Mouse (Mus musculus): ENCODE results near the gene Asb15. TPM values are rescaled to one million over a fixed set of nuclear protein-coding genes. Genes with fewer than 3 reads are reported as not detected.

The Asb15 gene
- total RNA-seq, 2 experiments from 2014 or later = not detected

GRCm38 (mm10) chr6:24564081-24564480 lies 36.1 kb downstream of the Asb15 start:
- ATAC-seq (ENCODE audit: poor library complexity, severe bottlenecking) = no peak

DNA sequence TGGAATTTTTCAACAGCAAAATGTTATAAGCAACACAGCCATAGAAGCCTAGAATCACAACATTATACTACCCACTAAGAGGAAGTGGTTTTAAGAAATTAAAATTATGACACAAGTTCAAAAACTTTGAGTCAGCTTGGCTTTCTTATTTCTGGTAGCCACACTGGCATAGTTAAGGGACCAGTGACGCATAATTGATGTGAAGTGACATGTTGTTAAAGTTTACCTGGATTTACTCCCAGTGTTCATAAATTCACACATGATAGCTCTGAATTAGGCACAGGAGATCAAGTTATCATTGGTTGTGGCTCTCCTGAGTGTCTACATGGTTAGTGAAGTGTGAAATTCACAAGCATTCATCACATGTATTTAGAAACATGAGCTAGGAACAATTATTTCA lies 36.9 kb downstream of the Asb15 start:
- ATAC-seq (ENCODE audit: poor library complexity, severe bottlenecking) = no peak

- ATAC-seq (ENCODE audit: poor library complexity, severe bottlenecking) = no peak
Measured at GRCm38 (mm10) chr6:24568963-24569362, 41.0 kb downstream of the Asb15 start.

DNA sequence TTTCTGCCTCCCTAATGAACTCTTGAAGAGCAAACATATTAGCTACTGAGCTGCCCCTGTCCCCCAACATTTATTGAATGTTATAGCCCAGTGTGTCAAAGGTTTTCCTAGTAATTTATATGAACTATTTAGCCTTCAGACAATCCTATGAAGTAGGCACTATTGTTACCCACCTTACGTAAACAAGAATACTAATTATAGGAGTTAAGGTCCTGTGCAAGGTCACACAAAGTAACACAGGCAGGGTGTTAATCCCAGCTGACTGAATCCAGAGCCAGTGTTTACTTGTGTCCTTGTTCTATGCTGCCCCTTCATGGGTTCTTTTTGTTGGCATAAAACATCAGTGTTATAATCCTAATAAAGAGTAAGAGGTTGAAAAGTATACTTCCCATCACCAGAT lies 41.8 kb downstream of the Asb15 start:
- ATAC-seq (ENCODE audit: poor library complexity, severe bottlenecking) = no peak

DNA sequence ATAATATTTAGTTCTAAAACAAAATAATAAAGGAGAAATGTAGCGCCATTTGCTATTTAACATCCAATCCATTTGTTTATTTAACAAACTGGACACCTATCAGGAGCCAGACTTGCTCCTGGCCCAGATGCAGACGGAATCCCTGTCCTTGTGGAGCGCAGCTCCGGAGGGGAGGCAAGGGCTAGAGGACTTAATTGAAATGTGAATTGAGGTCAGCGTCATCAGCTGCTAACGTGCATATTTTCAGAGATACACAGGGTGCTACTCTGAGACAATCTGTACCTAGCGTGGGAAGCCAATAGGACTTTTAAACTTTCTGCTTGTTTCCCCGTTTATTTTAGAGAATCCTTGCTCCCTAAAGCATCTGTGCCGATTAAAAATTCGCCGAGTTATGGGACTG lies 42.3 kb downstream of the Asb15 start:
- no peak for ATAC-seq (ENCODE audit: poor library complexity, severe bottlenecking)

- no peak for ATAC-seq (ENCODE audit: poor library complexity, severe bottlenecking)
Measured at GRCm38 (mm10) chr6:24571126-24571525, 43.2 kb downstream of the Asb15 start.

- ATAC-seq (ENCODE audit: poor library complexity, severe bottlenecking) = no peak
Measured at GRCm38 (mm10) chr6:24572431-24572830, 44.5 kb downstream of the Asb15 start.

DNA sequence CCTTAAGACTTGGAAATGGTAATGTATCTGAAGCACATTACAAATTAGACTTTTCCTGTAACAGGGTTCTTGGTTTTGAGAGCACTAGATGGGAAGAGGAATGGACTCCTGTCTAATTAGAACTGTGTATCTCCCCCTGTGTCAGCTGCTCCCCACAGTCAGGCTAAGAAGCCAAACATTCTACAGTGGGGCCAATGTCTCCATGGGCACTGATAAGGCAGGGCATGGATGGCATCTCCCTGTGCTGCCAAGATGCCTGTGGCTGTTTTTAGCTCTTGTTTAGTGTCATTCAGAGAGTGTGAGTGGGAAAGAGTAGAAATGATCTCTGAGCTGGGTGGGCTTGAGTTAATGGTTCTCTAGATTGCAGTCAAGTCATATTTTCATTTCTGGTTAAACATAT lies 45.4 kb downstream of the Asb15 start:
- ATAC-seq (ENCODE audit: poor library complexity, severe bottlenecking) = no peak

DNA sequence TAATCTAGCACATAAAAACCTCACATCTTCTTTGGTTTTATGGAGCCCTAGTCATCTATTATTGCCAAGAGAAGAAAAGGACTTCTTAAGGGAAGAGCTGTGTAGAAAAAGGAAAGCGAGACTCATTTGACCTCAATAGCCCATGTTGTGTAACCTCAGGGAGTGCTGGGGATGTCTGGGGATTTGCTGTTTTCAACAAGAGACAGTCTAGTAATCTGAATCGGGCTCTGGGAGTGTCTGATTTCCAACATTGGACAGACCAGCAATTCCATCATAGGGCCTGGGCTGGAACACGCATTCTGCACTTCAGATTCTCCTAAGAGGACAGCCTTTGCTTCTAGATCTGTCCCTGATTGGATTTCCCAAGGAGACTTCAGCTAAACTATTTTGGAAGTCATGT lies 55.5 kb downstream of the Asb15 start:
- ATAC-seq (ENCODE audit: poor library complexity, severe bottlenecking) = no peak

DNA sequence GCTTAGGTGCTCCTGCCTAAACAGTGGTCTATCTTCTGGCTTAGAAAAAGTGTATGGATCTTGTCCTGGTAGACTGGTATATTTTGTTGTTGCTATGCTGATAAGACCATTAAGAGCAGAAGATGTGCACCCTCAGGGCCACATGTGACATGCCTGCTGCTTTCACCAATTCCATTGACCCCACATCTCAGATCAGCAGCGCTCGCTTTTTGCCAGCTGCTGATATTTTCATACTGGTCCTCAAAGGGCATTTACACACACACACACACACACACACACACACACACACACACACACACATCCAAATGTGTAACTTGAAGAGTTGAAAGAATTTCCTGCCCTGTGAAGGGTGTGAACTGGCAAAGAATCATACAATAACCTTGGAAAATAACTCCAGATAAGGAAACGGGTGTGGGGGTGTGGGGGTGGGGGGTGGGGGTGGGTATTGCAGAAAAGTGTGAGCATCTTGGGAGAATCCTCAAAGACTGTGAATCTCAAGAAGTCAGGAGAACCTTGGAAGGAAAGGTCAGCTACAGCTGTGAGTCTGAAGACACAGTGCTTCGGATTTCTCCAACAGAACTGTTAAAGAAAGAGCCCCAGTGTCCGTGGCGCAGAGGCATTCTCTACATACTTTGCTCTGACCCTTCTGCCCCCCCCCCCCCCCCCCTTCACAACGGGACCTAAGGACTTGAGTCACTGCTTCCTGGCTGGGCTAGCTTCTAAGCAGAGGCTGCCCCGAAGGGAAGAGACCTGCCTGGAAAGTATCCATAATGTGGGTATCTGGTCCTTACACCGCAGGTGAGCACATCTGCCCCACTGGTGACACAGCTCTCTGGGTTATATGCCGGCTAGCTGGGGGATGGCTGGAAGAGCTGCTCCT lies 57.7 kb downstream of the Asb15 start:
- ATAC-seq (ENCODE audit: poor library complexity, severe bottlenecking) = no peak

- ATAC-seq (ENCODE audit: poor library complexity, severe bottlenecking) = no peak
Measured at GRCm38 (mm10) chr6:24586885-24587284, 58.9 kb downstream of the Asb15 start.

GRCm38 (mm10) chr6:24590282-24590681 lies 62.3 kb downstream of the Asb15 start:
- ATAC-seq (ENCODE audit: poor library complexity, severe bottlenecking) = no peak

DNA sequence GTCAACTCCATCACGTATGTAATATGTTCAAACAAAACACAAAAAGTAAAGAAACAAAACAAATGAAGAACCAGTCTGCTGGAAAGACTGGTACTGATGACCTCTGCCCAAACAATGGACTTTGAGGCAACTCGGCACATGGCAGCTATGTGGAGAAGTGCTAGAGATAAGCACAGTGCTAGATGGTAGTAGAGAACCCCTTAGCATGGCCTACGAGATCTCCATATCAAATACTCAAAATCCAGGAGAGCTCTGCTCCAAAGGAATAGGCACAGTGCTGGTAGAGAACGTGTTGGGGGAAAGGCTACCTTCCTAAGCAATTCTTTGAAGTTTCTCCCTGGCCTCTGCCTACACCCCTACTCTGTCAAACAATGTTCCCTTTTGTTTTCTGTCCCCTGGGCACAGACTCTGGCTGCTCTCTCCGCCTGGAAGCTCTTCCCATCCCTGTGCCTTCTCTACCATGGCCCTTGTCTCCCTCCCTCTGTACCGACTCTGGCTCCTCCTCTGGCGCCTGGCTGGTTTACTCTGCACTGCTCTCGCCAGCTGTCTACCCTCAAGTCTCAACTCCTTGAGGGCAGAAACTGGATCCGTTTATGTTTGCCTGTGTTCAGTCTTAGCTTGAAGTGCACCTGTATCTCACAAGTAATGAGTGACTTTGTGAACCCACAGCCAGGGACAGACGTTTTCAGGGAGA lies 63.7 kb downstream of the Asb15 start:
- ATAC-seq (ENCODE audit: poor library complexity, severe bottlenecking) = no peak

- ATAC-seq (ENCODE audit: poor library complexity, severe bottlenecking) = no peak
Measured at GRCm38 (mm10) chr6:24597500-24597899, 69.6 kb downstream of the Asb15 start, which contains the start of gene Lmod2. Lmod2 (plus strand) TSS chr6:24597762.

- no peak for ATAC-seq (ENCODE audit: poor library complexity, severe bottlenecking)
Measured at GRCm38 (mm10) chr6:24599179-24599578, 71.2 kb downstream of the Asb15 start.

DNA sequence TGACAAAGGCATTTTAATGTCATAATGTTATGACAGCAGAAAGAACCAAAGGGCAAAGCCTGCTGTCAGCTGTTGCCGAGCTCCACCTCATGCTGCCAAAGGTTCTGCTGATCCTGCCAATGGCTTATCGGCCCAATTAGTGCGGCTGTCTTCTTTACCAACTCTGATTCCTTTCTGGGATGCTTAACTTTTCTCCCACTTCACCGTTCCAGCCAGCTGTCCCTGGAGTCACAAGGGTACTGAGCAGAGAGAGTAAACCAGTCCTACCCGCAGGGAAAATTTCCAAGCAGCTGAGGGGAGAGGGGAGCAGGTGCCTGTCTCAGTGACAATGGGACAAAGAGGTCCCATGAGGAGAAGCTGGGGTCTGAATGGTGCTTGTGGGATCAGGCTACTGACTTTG lies 71.7 kb downstream of the Asb15 start:
- ATAC-seq (ENCODE audit: poor library complexity, severe bottlenecking) = no peak

GRCm38 (mm10) chr6:24600134-24600533 lies 72.2 kb downstream of the Asb15 start:
- no peak for ATAC-seq (ENCODE audit: poor library complexity, severe bottlenecking)

GRCm38 (mm10) chr6:24600726-24601125 lies 72.8 kb downstream of the Asb15 start:
- no peak for ATAC-seq (ENCODE audit: poor library complexity, severe bottlenecking)

DNA sequence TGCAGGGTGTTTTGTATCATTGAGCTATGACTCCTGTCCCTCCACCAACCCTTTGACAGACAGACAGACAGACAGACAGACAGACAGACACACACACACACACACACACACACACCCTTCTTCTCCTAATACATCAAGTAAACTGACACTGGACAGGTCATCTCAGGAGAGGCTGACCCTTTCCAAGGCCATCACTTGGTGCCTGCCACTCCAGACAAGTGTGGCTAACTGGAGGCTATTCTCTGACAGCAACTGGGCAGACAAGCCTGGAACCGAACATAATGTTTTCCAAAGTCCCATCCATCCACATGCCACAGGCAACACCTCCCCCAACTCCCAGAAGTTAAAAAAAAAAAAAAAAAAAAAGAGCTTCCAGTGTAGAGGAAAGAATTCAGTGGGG lies 73.7 kb downstream of the Asb15 start:
- ATAC-seq (ENCODE audit: poor library complexity, severe bottlenecking) = no peak

DNA sequence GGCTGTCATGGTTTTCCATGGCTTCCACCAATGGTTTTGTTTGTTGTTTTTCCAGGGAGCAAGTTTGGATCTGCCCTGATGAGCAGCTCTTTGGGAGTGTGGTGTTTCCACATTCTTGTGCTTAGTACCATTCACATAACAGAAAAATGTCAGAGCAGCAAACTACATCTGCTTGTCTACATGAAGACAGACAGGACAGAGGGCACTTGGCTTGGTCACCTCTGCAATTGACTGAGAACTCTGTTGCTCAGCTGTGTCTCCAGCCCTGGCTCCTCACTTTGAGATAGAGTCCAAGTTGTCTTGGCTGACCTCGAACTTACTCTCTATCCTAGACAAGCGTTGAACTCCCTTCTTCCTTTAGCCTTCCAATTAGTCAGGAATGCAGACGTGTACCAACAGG lies 74.4 kb downstream of the Asb15 start:
- no peak for ATAC-seq (ENCODE audit: poor library complexity, severe bottlenecking)

DNA sequence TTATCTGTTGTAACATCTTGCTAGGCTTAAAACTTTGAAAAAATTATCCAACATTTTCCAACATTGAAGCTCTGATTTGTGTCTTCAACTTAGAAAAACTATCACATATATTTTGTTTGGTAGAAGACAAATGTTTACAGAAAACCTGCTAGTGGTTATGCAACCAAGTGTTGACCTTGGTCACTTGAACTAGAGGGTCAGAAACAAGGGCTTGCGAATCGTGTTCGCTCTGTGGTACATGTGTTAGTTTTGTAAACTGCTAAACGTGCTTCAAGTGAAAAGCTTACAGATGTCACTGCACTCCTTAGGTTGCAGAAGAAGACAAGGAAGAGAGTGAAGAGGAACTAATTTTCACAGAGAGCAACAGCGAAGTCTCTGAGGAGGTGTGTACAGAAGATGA lies 75.0 kb downstream of the Asb15 start:
- no peak for ATAC-seq (ENCODE audit: poor library complexity, severe bottlenecking)

DNA sequence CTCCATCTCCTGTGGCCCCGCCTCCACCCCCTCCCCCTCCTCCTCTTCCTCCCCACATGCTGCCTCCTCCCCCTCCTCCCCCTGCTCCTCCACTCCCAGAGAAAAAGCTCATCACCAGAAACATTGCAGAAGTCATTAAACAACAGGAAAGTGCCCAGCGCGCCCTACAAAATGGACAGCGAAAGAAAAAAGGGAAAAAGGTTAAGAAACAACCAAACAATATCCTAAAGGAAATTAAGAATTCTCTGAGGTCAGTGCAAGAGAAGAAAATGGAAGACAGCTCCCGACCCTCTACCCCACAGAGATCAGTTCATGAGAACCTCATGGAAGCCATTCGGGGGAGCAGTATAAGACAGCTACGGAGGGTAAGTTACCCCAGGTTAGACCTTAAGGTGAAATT lies 76.3 kb downstream of the Asb15 start:
- ATAC-seq (ENCODE audit: poor library complexity, severe bottlenecking) = no peak
